Mouse (Mus musculus): ENCODE results near the gene Mthfs. TPM values are rescaled to one million over a fixed set of nuclear protein-coding genes. Genes with fewer than 3 reads are reported as not detected.
"Not testable (repeated sequence)": the region's sequence is repeated elsewhere in the genome, so short reads cannot be mapped to it uniquely, and the experiment has no call there.

Gene Mthfs
- polyA plus RNA-seq (2012; rRNA removed): 1.3 and 2.8 TPM in 2 replicates

DNA sequence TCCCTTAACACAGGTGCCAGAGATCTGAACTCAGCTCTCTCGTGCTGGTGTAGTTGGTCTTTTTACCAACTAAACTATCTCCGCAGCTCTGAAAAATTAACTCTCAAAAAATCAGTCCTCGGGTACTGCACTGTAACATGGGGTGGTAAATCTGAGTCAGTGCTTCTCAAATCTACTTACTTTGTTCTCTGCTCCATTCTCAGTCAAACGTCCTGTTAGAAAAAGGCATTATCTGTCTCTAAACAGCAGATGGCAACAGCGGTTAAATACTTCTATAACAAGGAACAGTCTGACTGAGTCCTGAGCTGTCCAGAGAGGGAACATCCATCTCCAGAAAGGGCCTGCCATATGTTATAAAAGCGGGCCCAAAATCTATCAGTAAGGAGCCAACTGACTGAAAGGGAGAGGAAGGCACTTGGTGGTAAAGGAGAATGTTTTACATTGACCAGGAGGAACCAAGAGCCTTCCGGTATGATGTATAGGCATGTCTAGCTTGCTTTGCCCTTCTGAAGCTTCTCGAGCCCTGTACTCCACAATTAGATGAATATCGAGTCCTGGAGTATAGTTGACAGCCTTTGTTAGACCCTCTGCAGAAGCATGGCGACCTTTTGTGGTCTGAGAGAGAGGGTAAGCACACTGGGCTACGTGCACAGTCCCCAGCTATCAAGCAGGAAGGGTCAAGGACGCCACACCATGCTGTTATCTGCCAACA, at the start of gene Mthfs:
Gene Mthfs (plus strand): TSS at position 324 of the 712 bp plus-strand sequence.
- H3K4me3 ChIP-seq (ENCODE audit: low read depth, low read length): peak within 1 kb of the TSS; percentile 52
- 19% methylated on average over 9 of the region's 12 CpGs for WGBS
- not testable (repeated sequence) for H3K36me3 ChIP-seq (ENCODE audit: control insufficient read depth, insufficient read depth, low read length); H3K4me1 ChIP-seq (ENCODE audit: control insufficient read depth, insufficient read depth, insufficient read length, low read length); H3K27me3 ChIP-seq (ENCODE audit: control insufficient read depth, insufficient read depth, low read length)
- H3K27ac ChIP-seq (ENCODE audit: insufficient read depth, low read depth, low read length): peak within 1 kb of the TSS; percentile 73

DNA sequence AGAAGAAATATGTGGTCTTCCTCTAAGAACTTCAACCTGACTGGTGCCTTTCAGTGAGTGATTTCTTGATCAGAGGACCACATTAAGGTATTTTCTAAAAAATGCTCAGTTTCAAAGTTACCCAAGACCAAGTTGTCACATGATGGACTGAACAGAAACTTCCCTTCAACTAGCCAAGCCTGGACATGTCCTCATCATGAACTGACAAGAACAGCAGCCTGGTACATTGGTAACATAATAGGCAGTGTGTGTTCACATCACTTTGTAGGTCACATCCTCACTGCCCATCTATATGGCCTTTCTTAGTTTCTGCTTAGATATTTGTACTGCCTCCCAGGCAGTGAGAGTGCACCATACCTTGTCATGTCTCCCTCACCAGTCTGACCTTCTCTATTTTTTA, 37.9 kb upstream of the Mthfs start:
- H3K36me3 ChIP-seq (ENCODE audit: control insufficient read depth, insufficient read depth, low read length); H3K27ac ChIP-seq (ENCODE audit: insufficient read depth, low read depth, low read length); H3K4me3 ChIP-seq (ENCODE audit: low read depth, low read length): not testable (repeated sequence)

DNA sequence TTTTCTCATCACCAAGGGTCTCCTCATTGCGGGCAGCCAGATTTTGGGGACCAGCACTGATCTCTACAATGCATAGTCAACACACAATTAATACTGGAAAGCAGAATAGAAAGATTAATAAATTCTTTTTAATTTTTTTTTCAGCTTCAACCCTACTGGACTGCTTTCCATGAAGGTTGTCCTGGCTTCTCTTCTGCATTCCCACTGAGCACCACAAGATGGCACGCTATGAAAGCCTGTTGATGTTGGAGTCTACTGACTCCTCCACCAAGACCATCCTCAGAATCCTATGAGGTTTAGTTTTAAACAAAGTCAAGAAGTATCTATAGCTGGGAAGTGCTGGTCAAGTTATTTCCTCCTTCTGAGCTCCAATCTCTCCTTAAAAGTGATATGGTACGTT, 31.6 kb upstream of the Mthfs start:
- H3K4me1 ChIP-seq (ENCODE audit: control insufficient read depth, insufficient read depth, insufficient read length, low read length): not testable (repeated sequence)

More for the DNA sequence above, 37.9 kb upstream of the Mthfs start:
- not testable (repeated sequence) for H3K27me3 ChIP-seq (ENCODE audit: control insufficient read depth, insufficient read depth, low read length); H3K4me1 ChIP-seq (ENCODE audit: control insufficient read depth, insufficient read depth, insufficient read length, low read length)

GRCm38 (mm10) chr9:89179469-89179868, 31.0 kb upstream of the Mthfs start:
- not testable (repeated sequence) for H3K4me1 ChIP-seq (ENCODE audit: control insufficient read depth, insufficient read depth, insufficient read length, low read length); H3K27me3 ChIP-seq (ENCODE audit: control insufficient read depth, insufficient read depth, low read length); H3K4me3 ChIP-seq (ENCODE audit: low read depth, low read length); H3K27ac ChIP-seq (ENCODE audit: insufficient read depth, low read depth, low read length); H3K36me3 ChIP-seq (ENCODE audit: control insufficient read depth, insufficient read depth, low read length)
- 62% methylated on average over 4 of the region's 4 CpGs for WGBS

More for the DNA sequence above, 31.6 kb upstream of the Mthfs start:
- not testable (repeated sequence) for H3K27me3 ChIP-seq (ENCODE audit: control insufficient read depth, insufficient read depth, low read length); H3K36me3 ChIP-seq (ENCODE audit: control insufficient read depth, insufficient read depth, low read length); H3K27ac ChIP-seq (ENCODE audit: insufficient read depth, low read depth, low read length); H3K4me3 ChIP-seq (ENCODE audit: low read depth, low read length)
- WGBS: 40% methylated on average over 2 of the region's 3 CpGs

- not testable (repeated sequence) for H3K4me3 ChIP-seq (ENCODE audit: low read depth, low read length); H3K27ac ChIP-seq (ENCODE audit: insufficient read depth, low read depth, low read length); H3K4me1 ChIP-seq (ENCODE audit: control insufficient read depth, insufficient read depth, insufficient read length, low read length); H3K36me3 ChIP-seq (ENCODE audit: control insufficient read depth, insufficient read depth, low read length); H3K27me3 ChIP-seq (ENCODE audit: control insufficient read depth, insufficient read depth, low read length)
- 86% methylated on average over 15 of the region's 15 CpGs for WGBS
Measured at GRCm38 (mm10) chr9:89187006-89187405, 23.5 kb upstream of the Mthfs start.

DNA sequence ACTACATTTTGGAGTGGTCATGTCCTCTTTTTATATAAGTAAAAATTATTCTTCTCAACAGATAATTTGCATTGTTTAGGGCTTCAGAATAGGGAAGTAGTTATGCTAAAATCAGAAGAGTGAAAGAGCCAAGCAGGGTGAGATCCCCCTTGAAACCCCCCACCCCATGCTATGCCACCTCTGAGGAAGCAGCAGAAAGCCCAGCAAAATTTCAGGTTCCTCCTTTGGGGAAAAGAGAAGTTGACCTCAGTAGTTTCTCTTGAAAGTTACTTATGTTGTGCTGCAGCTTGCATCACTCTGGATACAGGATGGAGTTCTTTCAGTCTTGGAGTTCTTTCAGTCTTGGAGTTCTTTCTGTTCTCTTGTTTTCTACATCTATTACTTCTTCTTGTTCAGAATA, 15.0 kb upstream of the Mthfs start:
- H3K27me3 ChIP-seq (ENCODE audit: control insufficient read depth, insufficient read depth, low read length); H3K4me3 ChIP-seq (ENCODE audit: low read depth, low read length); H3K27ac ChIP-seq (ENCODE audit: insufficient read depth, low read depth, low read length); H3K4me1 ChIP-seq (ENCODE audit: control insufficient read depth, insufficient read depth, insufficient read length, low read length); H3K36me3 ChIP-seq (ENCODE audit: control insufficient read depth, insufficient read depth, low read length): not testable (repeated sequence)

GRCm38 (mm10) chr9:89197509-89197908, 13.0 kb upstream of the Mthfs start:
- not testable (repeated sequence) for H3K36me3 ChIP-seq (ENCODE audit: control insufficient read depth, insufficient read depth, low read length); H3K4me1 ChIP-seq (ENCODE audit: control insufficient read depth, insufficient read depth, insufficient read length, low read length); H3K4me3 ChIP-seq (ENCODE audit: low read depth, low read length); H3K27ac ChIP-seq (ENCODE audit: insufficient read depth, low read depth, low read length); H3K27me3 ChIP-seq (ENCODE audit: control insufficient read depth, insufficient read depth, low read length)
- WGBS: 46% methylated on average over 1 of the region's 1 CpGs

GRCm38 (mm10) chr9:89198349-89198748, 12.1 kb upstream of the Mthfs start:
- not testable (repeated sequence) for H3K27me3 ChIP-seq (ENCODE audit: control insufficient read depth, insufficient read depth, low read length); H3K4me1 ChIP-seq (ENCODE audit: control insufficient read depth, insufficient read depth, insufficient read length, low read length); H3K4me3 ChIP-seq (ENCODE audit: low read depth, low read length); H3K27ac ChIP-seq (ENCODE audit: insufficient read depth, low read depth, low read length); H3K36me3 ChIP-seq (ENCODE audit: control insufficient read depth, insufficient read depth, low read length)
- WGBS: 75% methylated on average over 3 of the region's 3 CpGs

DNA sequence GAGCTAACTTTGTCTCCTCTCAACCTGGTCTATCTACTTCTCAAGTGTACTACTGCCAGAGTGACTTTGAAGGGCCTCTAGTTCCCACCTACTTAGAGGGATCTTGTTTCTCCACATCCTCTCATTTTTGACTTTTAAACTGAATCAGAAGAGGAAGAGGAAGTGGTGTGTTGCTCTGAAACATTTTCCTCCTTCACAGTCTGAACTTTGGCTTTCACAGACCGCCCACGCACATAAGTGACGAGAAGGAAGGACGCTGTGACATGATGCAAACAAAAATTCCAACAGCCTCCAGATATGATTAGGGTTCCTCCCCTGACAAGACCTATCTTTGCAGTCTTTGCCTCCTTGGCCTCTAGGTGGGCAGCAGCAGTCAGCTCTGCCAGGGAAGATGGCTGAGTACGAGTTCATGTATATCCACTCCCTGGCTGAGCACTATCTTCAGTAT, 11.5 kb upstream of the Mthfs start, which contains the start of the genes Bcl2a1b and Gm29094:
Gene Bcl2a1b (plus strand): TSS at position 241 of the 448 bp plus-strand sequence.
Gene Gm29094 (plus strand): TSS at position 411 of the 448 bp plus-strand sequence.
- 56% methylated on average over 5 of the region's 5 CpGs for WGBS
- peak within 1 kb of the TSS; percentile 59 for H3K27ac ChIP-seq (ENCODE audit: insufficient read depth, low read depth, low read length)
- H3K4me3 ChIP-seq (ENCODE audit: low read depth, low read length): peak within 1 kb of the TSS; percentile 36; the same call in 1 of the 2 replicates
- not testable (repeated sequence) for H3K4me1 ChIP-seq (ENCODE audit: control insufficient read depth, insufficient read depth, insufficient read length, low read length); H3K27me3 ChIP-seq (ENCODE audit: control insufficient read depth, insufficient read depth, low read length); H3K36me3 ChIP-seq (ENCODE audit: control insufficient read depth, insufficient read depth, low read length)

- not testable (repeated sequence) for H3K36me3 ChIP-seq (ENCODE audit: control insufficient read depth, insufficient read depth, low read length); H3K4me3 ChIP-seq (ENCODE audit: low read depth, low read length); H3K27me3 ChIP-seq (ENCODE audit: control insufficient read depth, insufficient read depth, low read length); H3K4me1 ChIP-seq (ENCODE audit: control insufficient read depth, insufficient read depth, insufficient read length, low read length); H3K27ac ChIP-seq (ENCODE audit: insufficient read depth, low read depth, low read length)
Measured at GRCm38 (mm10) chr9:89202256-89202655, 8.2 kb upstream of the Mthfs start.

- H3K36me3 ChIP-seq (ENCODE audit: control insufficient read depth, insufficient read depth, low read length); H3K27ac ChIP-seq (ENCODE audit: insufficient read depth, low read depth, low read length); H3K4me3 ChIP-seq (ENCODE audit: low read depth, low read length); H3K27me3 ChIP-seq (ENCODE audit: control insufficient read depth, insufficient read depth, low read length); H3K4me1 ChIP-seq (ENCODE audit: control insufficient read depth, insufficient read depth, insufficient read length, low read length): not testable (repeated sequence)
- 70% methylated on average over 1 of the region's 1 CpGs for WGBS
Measured at GRCm38 (mm10) chr9:89208939-89209338, 1.5 kb upstream of the Mthfs start.
